Mouse (Mus musculus): ENCODE measurements around the gene Samd3.

DNA sequence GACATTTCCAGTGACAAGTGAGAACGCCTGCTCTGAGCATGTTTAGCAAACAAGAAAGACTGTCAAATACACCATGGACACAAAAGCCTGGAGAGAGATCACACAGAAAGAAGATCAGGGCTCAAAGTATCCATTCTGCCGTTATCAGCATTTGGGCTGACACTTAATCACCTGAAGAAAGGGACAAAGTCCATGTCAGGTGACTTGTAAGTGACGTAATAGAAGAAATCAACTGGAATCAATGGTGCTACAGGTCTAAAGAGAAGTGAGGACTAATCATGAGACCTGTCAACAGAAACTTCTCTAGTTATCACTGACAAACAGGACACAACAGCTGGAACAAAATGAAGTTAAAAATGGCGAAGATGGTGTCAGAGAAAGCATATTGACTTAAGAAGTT lies 91.2 kb downstream of the Samd3 start:
- TF ChIP-seq CTCF (IDR thresholded peaks at IDR 0.05; ENCODE audit: extremely low read depth, insufficient read length, insufficient replicate concordance, low read depth, low read length) (no peak), POLR2A (IDR thresholded peaks at IDR 0.05; ENCODE audit: low read depth, low read length) (no peak)

Data from small intestine, adult 2 months (tissue).